Mouse (Mus musculus): ENCODE data around the gene Zfp385c. TPM values are rescaled to one million over a fixed set of nuclear protein-coding genes. Genes with fewer than 3 reads are reported as not detected.
A peak's percentile ranks its signal among the peaks of the same experiment; 100 is the strongest.

Gene Zfp385c
- polyA plus RNA-seq, 1 experiment from 2014 or later, result 1.7 TPM

DNA sequence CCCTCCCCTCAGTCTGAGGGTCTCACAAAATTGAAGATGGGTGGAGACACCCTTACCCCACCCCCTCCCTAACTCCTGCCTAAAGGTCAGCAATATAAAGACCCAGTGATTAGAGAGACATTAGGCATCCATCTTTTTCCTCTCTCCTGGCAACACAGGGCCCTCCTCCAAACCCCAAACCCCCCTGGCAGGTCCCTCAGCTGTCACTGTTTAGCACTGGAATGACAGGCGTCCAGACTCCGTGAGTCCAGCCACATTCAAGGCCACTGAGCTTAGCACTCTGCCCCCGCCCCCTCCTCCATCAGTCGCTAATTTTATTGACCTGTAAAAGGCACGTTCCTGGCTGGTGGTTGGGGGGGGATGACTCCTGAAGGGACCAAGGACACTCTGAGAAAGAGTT is 899 bp upstream of the Zfp385c start:
- no peak for ATAC-seq (ENCODE audit: low read depth)
- no peaks in the 10 kb centered on the region for H3K36me3 ChIP-seq (ENCODE audit: control insufficient read depth, insufficient read depth, low read length)
- peaks cover 22% of the 10 kb centered on the region; the same call in 1 of the 2 replicates for H3K27me3 ChIP-seq (replicated peaks; ENCODE audit: control insufficient read depth, insufficient read depth, low read length)
- no peak overlapping the region for H3K27ac ChIP-seq (replicated peaks; ENCODE audit: low read depth, low read length)
- H3K9me3 ChIP-seq (ENCODE audit: control insufficient read depth, low read length), result no peaks in the 10 kb centered on the region
- H3K9ac ChIP-seq (ENCODE audit: low read depth, low read length), result no peak overlapping the region
- no peak overlapping the region for H3K4me3 ChIP-seq (ENCODE audit: low read depth, low read length)
- 0 out of 2 replicates have a peak, but pooled peaks cover 4% of the 10 kb centered on the region for H3K4me1 ChIP-seq (ENCODE audit: control insufficient read depth, insufficient read depth, low read length)
- no peak overlapping the region for H3K4me2 ChIP-seq (ENCODE audit: low read depth, low read length)
- no peak for DNase-seq (ENCODE audit: low spot score)
- WGBS, result 26% methylated on average over 5 of the region's 5 CpGs

DNA sequence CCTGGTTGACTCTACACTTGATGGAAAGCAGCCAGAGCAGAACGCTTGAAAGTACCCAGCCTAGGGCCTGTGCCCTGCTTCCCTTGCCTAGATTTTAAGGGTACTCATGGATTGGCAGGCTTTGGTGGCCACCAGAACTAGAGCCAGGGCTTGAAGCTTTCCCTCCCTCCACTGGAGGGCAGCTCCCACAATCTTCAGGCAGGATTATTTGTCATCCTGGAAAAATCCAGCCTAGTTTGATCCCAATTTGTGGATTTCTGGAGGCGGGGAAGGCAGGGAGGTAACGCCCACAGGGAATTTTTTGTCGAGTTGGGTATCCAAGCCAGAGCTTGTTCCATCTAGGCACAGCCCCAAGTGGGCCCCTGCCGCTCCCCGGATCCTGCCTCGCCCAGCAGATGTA is 1.9 kb downstream of the Zfp385c start:
- Histone ChIP-seq H3K4me3 (ENCODE audit: low read depth, low read length) (no peak overlapping the region), H3K4me1 (ENCODE audit: control insufficient read depth, insufficient read depth, low read length) (0 out of 2 replicates have a peak, but pooled peaks cover 4% of the 10 kb centered on the region), H3K27ac (replicated peaks; ENCODE audit: low read depth, low read length) (no peak overlapping the region), H3K4me2 (ENCODE audit: low read depth, low read length) (no peak overlapping the region), H3K9me3 (ENCODE audit: control insufficient read depth, low read length) (no peaks in the 10 kb centered on the region), H3K27me3 (replicated peaks; ENCODE audit: control insufficient read depth, insufficient read depth, low read length) (peaks cover 22% of the 10 kb centered on the region; the same call in 1 of the 2 replicates), H3K36me3 (ENCODE audit: control insufficient read depth, insufficient read depth, low read length) (no peaks in the 10 kb centered on the region), H3K9ac (ENCODE audit: low read depth, low read length) (no peak overlapping the region)
- ATAC-seq (ENCODE audit: low read depth) (no peak), DNase-seq (ENCODE audit: low spot score) (no peak)
- 60% methylated on average over 7 of the region's 7 CpGs for WGBS

DNA sequence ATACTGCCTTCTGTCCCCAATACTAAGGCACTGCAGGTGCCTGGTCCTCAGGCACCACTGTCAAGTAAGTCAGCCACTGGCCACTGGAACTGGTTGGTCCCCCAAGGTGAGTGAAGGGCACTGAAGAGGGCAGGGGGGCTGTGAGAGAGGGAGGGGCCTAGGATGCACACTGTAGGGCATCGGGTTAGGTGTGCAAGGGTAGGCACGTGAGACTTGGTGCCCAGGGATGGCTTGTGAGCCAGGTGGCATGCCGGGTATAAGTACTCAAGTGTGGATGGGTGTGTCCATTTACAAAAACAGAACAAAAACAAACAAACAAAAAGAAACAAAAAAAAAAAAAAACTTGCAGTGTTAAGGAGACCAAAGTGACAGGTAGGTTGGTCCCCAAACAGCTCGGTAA is 3.8 kb downstream of the Zfp385c start:
- Histone ChIP-seq H3K4me2 (ENCODE audit: low read depth, low read length) (no peak overlapping the region), H3K4me1 (ENCODE audit: control insufficient read depth, insufficient read depth, low read length) (0 out of 2 replicates have a peak, but pooled peaks cover 4% of the 10 kb centered on the region), H3K36me3 (ENCODE audit: control insufficient read depth, insufficient read depth, low read length) (no peaks in the 10 kb centered on the region), H3K9me3 (ENCODE audit: control insufficient read depth, low read length) (no peaks in the 10 kb centered on the region), H3K27me3 (replicated peaks; ENCODE audit: control insufficient read depth, insufficient read depth, low read length) (peaks cover 22% of the 10 kb centered on the region; the same call in 1 of the 2 replicates), H3K9ac (ENCODE audit: low read depth, low read length) (no peak overlapping the region), H3K4me3 (ENCODE audit: low read depth, low read length) (no peak overlapping the region), H3K27ac (replicated peaks; ENCODE audit: low read depth, low read length) (no peak overlapping the region)
- ATAC-seq (ENCODE audit: low read depth) (no peak), DNase-seq (ENCODE audit: low spot score) (no peak)
- WGBS, result 61% methylated on average over 4 of the region's 4 CpGs

DNA sequence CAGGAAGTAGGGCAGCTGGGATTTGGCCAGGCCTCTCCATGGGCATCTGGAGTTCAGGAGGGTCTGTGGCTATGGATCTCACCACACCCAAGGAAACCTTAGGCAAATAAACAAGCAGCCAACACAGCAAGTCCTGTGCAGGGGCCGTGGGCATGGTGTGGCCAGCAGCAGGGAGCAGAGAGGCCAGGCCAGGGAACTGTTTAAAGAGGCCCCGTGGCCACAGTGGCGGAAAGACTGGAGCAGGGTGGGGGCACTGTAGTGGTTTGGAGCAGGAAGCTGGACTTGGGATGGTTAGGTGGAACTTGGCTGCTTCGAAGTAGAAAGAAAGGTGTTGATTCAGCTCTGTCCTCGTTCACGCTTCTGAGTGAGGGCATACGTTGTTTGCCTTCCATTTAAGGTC is 5.0 kb downstream of the Zfp385c start:
- Histone ChIP-seq H3K4me1 (ENCODE audit: control insufficient read depth, insufficient read depth, low read length) (no peaks in the 10 kb centered on the region), H3K9me3 (ENCODE audit: control insufficient read depth, low read length) (no peaks in the 10 kb centered on the region), H3K4me2 (ENCODE audit: low read depth, low read length) (no peak overlapping the region), H3K27ac (replicated peaks; ENCODE audit: low read depth, low read length) (no peak overlapping the region), H3K9ac (ENCODE audit: low read depth, low read length) (no peak overlapping the region), H3K4me3 (ENCODE audit: low read depth, low read length) (no peak overlapping the region), H3K27me3 (replicated peaks; ENCODE audit: control insufficient read depth, insufficient read depth, low read length) (peaks cover 15% of the 10 kb centered on the region; the same call in 1 of the 2 replicates), H3K36me3 (ENCODE audit: control insufficient read depth, insufficient read depth, low read length) (no peaks in the 10 kb centered on the region)
- 69% methylated on average over 7 of the region's 7 CpGs for WGBS
- DNase-seq (ENCODE audit: low spot score) (no peak), ATAC-seq (ENCODE audit: low read depth) (peak; percentile 15; the same call in 1 of the 2 replicates)

DNA sequence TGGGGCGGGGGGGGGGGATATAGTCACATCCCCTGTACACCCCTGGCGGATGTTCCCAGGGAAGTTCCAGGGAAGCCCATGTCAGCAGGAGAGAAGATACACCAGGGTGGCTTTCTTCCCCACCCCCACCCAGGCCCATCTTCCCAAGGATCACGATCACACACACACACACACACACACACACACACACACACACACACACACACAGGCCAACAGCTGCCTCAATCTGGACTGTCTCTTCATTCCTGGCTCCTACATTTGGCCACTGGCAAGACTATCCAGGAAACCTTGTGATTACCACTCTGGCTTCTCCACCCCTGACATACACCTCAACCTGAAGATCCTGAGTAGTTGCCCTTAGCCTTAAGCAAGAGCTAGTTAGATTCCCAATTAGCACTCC is 6.9 kb downstream of the Zfp385c start:
- Histone ChIP-seq H3K27ac (replicated peaks; ENCODE audit: low read depth, low read length) (no peak overlapping the region), H3K4me2 (ENCODE audit: low read depth, low read length) (no peak overlapping the region), H3K9ac (ENCODE audit: low read depth, low read length) (no peak overlapping the region), H3K36me3 (ENCODE audit: control insufficient read depth, insufficient read depth, low read length) (no peaks in the 10 kb centered on the region), H3K27me3 (replicated peaks; ENCODE audit: control insufficient read depth, insufficient read depth, low read length) (no peaks in the 10 kb centered on the region), H3K4me3 (ENCODE audit: low read depth, low read length) (no peak overlapping the region), H3K4me1 (ENCODE audit: control insufficient read depth, insufficient read depth, low read length) (no peaks in the 10 kb centered on the region), H3K9me3 (ENCODE audit: control insufficient read depth, low read length) (no peaks in the 10 kb centered on the region)
- WGBS, result 68% methylated on average over 2 of the region's 3 CpGs
- DNase-seq (ENCODE audit: low spot score), result no peak
- no peak for ATAC-seq (ENCODE audit: low read depth)

DNA sequence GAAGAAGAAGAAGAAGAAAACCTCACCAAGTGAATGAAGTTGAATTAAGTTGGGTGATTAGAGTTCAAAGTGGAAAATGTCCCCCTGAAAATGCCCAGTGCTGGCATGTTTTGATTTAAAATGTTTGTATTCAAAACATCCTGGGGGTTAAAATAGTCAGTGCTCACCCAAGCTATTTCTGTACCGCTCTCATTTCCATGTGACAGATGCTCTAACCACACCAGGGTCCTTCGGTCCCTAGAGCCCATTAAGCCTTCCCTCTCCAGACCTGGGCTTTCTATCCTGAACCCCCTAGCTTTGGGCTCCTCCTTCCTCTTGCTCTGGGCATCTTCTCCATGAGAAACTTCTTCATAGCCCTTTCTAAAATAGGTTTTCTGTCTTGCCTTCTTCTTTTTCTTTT is 8.2 kb downstream of the Zfp385c start:
- Histone ChIP-seq H3K36me3 (ENCODE audit: control insufficient read depth, insufficient read depth, low read length) (no peaks in the 10 kb centered on the region), H3K27me3 (replicated peaks; ENCODE audit: control insufficient read depth, insufficient read depth, low read length) (no peaks in the 10 kb centered on the region), H3K4me1 (ENCODE audit: control insufficient read depth, insufficient read depth, low read length) (no peaks in the 10 kb centered on the region), H3K4me2 (ENCODE audit: low read depth, low read length) (no peak overlapping the region), H3K9me3 (ENCODE audit: control insufficient read depth, low read length) (no peaks in the 10 kb centered on the region), H3K4me3 (ENCODE audit: low read depth, low read length) (no peak overlapping the region), H3K27ac (replicated peaks; ENCODE audit: low read depth, low read length) (no peak overlapping the region), H3K9ac (ENCODE audit: low read depth, low read length) (no peak overlapping the region)
- WGBS, result 64% methylated on average over 2 of the region's 2 CpGs
- ATAC-seq (ENCODE audit: low read depth), result no peak
- no peak for DNase-seq (ENCODE audit: low spot score)

DNA sequence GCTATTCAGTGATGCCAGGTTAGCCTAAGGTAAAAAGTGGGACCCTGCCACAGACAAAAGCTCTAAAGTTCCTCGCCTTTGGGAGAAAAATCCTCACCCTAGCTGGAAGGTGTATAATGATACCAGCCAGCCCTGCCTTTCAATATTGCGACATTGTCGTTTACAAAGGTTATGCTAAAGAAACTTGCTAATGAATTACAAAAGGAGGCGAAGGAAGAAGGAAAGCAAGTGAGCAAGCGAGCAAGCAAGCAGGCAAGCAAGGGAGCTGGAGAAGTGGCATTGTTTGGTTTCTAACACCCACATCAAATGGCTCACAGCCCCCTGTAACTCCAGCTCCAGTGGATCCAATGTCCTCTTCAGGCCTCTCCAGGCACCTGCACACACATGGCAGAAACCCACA is 9.7 kb downstream of the Zfp385c start:
- WGBS, result 75% methylated on average over 5 of the region's 5 CpGs
- ATAC-seq (ENCODE audit: low read depth) (no peak), DNase-seq (ENCODE audit: low spot score) (no peak)
- H3K27ac ChIP-seq (replicated peaks; ENCODE audit: low read depth, low read length), result no peak overlapping the region
- H3K36me3 ChIP-seq (ENCODE audit: control insufficient read depth, insufficient read depth, low read length), result no peaks in the 10 kb centered on the region
- no peaks in the 10 kb centered on the region for H3K9me3 ChIP-seq (ENCODE audit: control insufficient read depth, low read length)
- H3K4me3 ChIP-seq (ENCODE audit: low read depth, low read length), result no peak overlapping the region
- no peak overlapping the region for H3K4me2 ChIP-seq (ENCODE audit: low read depth, low read length)
- H3K27me3 ChIP-seq (replicated peaks; ENCODE audit: control insufficient read depth, insufficient read depth, low read length), result no peaks in the 10 kb centered on the region
- H3K4me1 ChIP-seq (ENCODE audit: control insufficient read depth, insufficient read depth, low read length), result no peaks in the 10 kb centered on the region
- H3K9ac ChIP-seq (ENCODE audit: low read depth, low read length), result no peak overlapping the region

DNA sequence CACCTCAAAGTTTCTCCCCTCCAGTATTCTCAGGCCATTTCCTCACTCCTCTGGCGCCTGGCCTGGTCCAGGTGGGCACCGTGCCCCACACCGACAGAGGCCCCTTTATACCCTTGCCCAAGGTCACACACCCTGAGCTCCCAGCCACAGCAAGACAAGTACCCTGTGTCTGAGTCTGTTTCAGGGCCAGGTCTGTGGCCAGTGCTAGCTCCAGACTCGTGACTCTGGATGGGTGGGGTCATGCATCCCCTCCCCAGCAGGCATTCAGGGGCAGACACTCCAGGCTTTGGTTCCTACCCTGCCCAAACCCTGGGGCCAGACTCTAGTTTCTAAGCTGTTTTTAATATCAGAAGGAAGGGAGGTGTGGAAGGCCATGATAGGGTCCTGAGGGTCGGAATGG is 10.4 kb downstream of the Zfp385c start:
- no peaks in the 10 kb centered on the region for H3K27me3 ChIP-seq (replicated peaks; ENCODE audit: control insufficient read depth, insufficient read depth, low read length)
- no peaks in the 10 kb centered on the region for H3K4me1 ChIP-seq (ENCODE audit: control insufficient read depth, insufficient read depth, low read length)
- no peak overlapping the region for H3K4me2 ChIP-seq (ENCODE audit: low read depth, low read length)
- H3K9me3 ChIP-seq (ENCODE audit: control insufficient read depth, low read length), result no peaks in the 10 kb centered on the region
- H3K4me3 ChIP-seq (ENCODE audit: low read depth, low read length), result no peak overlapping the region
- no peak for DNase-seq (ENCODE audit: low spot score)
- H3K27ac ChIP-seq (replicated peaks; ENCODE audit: low read depth, low read length), result no peak overlapping the region
- ATAC-seq (ENCODE audit: low read depth), result no peak
- WGBS, result 87% methylated on average over 5 of the region's 5 CpGs
- H3K36me3 ChIP-seq (ENCODE audit: control insufficient read depth, insufficient read depth, low read length), result no peaks in the 10 kb centered on the region
- no peak overlapping the region for H3K9ac ChIP-seq (ENCODE audit: low read depth, low read length)

DNA sequence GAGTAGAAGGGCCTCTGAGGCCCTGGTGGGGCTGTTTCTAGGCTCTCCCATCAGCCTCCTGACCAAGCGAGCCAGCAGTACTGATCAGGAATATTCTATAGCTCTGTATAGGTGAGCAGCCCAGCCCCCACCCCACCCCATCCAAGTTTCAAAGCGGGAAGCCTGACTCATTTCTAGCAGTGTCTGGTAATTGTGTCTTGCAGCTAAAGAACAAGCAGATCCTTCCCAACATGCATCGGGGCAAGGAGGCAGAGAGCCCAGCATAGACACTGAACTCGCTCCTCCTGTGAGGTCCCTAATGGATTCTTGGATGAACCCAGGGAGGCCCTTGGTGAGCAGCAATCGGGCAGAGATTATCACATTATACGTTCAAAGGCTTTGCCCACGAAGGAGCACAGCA is 14.4 kb downstream of the Zfp385c start:
- H3K4me1 ChIP-seq (ENCODE audit: control insufficient read depth, insufficient read depth, low read length), result 0 out of 2 replicates have a peak, but pooled peaks cover 4% of the 10 kb centered on the region
- no peak overlapping the region for H3K9ac ChIP-seq (ENCODE audit: low read depth, low read length)
- DNase-seq (ENCODE audit: low spot score) (no peak), ATAC-seq (ENCODE audit: low read depth) (no peak; the same call in 1 of the 2 replicates)
- H3K9me3 ChIP-seq (ENCODE audit: control insufficient read depth, low read length), result no peaks in the 10 kb centered on the region
- H3K4me3 ChIP-seq (ENCODE audit: low read depth, low read length), result no peak overlapping the region
- H3K27ac ChIP-seq (replicated peaks; ENCODE audit: low read depth, low read length), result no peak overlapping the region
- 47% methylated on average over 7 of the region's 7 CpGs for WGBS
- H3K4me2 ChIP-seq (ENCODE audit: low read depth, low read length), result no peak overlapping the region
- no peaks in the 10 kb centered on the region for H3K27me3 ChIP-seq (replicated peaks; ENCODE audit: control insufficient read depth, insufficient read depth, low read length)
- no peaks in the 10 kb centered on the region for H3K36me3 ChIP-seq (ENCODE audit: control insufficient read depth, insufficient read depth, low read length)

Data from embryonic facial prominence, embryonic 14.5 days (tissue).